Mouse (Mus musculus) right cerebral cortex, postnatal 25 days (tissue): ENCODE measurements around the gene Tspan33.

Experiments used
- DNase-seq: peaks from one replicate; pipeline ENCODE4 v3.0.0; 2022

Gene Tspan33

DNA sequence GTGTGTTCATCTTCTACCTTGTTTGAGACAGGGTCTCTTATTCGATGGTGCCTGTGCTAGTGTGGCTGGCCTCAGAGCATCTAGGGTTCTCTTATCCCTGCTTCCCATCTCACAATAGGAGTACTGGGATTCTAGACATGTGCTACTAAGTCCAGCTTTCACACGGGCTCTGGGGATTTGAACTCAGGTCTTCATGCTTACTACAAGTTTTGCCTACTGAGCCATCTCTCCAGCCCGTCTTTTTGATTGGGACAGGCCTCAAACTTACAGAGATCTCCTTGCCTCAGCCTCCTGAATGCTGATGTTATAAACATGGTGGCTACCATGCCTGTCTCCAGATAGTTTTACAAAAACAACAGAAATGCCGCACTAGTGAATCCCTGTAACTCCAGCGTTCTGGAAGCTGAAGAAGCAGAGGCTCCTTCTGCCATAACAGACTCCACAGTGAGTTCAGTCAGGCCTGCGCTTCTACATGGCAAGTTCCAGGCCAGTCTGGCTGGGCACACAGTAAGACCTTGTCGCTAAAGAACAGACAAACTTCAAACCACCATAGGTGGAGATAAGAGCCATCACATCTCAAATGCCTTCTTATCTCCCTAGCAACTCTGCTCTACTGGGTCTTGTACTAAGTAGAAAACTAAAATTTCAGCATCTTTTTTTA, 5.2 kb downstream of the Tspan33 start:
- DNase-seq = no peak

DNA sequence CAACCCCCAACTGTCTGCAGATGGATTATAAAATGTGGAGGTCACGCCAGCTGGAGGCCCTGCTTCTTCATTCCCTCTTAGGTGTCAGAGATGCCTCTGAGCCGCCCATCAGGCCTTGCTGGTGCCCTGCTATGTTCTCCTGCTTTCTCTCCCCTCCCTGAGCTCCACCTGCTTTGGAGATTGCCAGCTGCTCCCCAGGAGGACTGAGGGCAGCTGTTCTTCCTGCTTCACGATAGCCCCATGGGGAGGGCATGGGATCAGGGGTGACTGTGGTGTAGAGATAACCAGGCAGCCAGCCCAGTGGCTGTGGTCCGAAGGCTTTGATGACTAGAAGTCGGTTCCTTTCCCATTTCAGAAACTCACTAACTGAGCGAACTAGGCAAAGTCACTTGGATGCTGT, 7.0 kb downstream of the Tspan33 start:
- no peak for DNase-seq

DNA sequence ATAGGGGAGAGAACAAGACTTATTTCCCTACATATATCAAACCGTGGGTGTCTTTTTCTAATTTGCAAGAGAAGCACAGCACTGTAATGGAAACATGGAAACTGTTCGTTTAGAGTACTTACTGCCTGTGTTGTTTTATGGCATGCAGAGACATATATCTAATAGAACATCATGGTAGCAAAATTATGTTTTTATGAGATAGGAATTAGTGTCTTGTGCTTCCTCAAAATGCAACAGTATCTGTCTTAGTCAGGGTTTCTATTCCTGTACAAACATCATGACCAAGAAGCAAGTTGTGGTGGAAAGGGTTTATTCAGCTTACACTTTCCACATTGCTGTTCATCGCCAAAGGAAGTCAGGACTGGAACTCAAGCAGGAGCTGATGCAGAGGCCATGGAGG, 8.1 kb downstream of the Tspan33 start:
- DNase-seq = no peak

DNA sequence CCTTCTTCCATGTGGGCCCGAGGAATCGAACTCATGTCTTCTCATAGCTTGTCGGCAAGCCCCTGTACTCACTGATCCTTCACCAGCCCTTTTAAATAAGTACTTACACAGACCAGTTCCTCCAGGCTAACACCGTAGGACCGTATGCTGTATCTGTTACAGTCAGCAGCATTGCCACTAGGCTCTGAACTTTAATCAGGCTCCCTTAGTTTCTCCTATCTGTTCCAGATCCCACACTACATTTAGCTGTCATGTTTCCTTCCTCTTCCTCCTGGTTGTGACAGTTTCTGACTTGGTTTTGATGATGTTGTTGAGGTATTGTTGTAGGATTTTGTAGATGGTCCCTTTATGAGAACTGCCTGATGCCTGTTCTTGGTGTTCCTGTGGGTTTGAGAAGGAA, 10.1 kb downstream of the Tspan33 start:
- no peak for DNase-seq

DNA sequence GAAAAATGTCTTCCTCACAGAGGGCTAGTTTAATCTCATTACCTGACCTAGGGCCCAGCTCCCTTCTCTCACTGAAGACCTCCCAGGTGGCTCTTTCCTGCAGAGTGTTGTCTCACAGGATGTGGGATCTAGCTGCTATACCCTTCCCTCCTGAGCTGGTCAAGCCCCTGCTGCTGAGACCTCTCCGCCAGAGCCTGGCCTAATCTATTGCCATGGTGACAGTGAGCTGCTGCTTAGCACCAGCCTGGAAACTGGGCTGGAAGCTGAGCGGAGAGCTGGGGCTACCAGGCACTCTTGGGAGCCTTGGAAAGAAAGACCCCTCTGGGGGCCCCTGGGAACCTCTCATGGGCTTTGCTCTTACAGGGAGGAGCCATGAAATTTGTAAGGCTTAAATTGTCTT, 13.9 kb downstream of the Tspan33 start:
- DNase-seq = no peak

DNA sequence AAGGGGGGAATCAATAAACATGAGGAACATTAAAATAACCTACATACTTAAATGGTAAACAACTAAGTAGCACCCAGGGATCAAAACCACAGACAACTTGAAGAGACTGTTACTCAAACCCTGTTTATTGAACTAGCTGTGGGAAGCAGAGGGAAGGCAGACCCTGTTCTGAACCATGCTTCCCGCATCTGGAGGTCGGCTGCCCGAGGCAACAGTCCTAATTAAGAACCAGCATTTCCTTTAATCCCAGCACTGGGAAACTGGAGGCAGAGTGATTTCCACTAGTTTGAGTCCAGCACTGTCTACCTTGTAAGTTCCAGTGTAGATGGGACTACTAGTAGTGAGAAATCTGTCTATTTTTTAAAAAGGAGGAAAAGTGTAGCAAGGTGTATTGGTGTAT, 17.3 kb downstream of the Tspan33 start:
- no peak for DNase-seq

DNA sequence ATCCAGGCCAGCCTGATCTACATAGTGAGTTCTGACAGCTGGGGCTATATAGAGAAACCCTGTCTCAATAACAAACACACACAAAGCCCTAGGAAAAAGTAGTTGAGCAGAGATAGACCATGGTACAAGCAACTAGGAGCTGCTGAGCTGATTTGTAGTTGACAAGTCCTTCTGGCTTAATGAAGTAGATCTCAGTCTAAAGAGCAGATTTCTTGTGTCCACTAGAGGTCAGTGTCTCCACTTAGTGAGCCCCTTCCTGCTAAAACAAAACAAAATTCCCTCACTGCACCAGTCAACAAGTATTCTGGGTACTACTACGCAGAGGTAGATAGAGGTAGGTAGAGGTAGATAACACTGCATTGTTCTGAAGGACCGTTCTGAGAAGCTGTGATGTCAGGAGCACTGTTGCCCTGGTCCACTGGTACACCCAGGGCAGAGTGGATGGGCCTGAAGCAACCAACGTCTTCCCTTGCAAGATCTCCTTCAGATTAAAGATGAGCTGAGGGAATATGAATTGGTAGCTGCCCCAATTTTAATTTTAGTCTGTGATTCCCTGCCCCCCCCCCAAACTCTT, 18.1 kb downstream of the Tspan33 start:
- no peak for DNase-seq

DNA sequence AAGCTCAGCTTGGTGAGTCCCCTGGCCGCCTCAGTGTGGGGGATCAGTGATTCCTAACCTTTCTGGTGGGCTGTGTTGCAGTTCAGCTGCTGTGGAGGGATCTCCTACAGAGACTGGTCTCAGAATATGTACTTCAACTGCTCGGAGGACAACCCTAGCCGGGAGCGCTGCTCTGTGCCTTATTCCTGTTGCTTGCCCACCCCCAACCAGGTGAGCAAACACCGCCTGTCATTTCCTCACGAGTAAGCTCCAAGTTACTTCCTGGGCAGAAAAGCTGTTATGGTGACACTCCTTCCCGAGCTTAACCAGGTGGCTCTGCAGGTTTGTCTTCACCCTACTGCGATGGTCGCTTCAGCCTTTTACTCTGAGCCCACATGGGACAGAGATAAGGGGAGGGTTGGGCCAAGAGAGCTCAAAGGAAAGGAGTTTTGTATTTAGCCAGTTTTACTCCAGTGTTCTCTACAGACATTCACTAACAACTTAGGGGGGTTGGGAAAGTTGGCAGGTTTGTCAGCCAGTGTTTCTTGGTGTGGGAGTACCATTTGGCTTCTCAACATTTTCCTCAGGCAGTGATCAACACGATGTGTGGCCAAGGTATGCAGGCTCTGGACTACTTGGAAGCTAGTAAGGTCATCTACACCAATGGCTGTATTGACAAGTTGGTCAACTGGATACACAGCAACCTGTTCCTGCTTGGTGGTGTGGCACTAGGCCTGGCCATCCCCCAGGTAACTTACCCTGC, 22.8 kb downstream of the Tspan33 start:
- DNase-seq = no peak

DNA sequence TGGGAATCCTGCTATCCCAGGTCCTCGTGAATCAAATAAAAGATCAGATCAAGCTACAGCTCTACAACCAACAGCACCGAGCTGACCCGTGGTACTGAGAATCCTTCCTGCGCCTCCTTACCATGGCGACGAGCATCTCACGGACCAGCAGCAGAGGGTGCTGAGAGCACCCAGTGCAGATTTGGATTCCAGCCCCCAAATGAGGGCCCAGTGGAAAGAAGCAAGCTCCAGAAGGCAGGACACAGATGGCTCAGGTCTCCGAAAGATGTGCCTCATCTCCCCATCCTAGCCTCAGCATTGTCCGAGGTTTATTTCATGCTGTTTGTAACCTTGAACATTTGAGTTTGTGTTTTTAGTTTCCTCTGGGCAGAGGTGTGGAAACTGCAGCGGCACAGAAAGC, 23.5 kb downstream of the Tspan33 start:
- DNase-seq = no peak

DNA sequence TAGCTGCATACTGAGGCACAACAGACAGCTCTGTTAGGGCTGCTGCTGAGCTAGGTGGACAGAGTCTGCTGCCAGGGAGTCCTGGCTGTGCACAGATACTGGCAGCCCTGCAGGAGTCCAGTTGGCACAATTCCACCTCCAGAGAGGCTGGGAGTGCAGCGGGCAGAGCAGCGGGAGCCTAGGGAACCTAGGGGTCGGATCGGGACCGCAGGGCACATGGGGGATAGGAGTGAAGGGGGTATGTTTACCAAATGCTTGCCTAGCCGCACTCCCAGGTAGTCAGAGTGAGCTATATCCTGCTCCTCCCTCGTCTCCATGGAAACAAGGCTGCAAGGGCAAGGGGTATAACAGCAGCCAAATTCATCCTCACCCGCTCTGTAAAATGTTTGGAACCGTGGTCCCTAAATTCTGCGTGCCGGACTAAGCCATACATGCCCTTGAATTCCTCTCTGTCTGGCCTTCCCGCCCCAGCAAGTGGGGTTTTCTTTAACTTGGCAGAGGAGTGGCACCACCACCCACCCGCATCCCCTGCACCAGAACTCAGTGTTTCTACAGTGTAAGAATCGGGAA, 24.0 kb downstream of the Tspan33 start:
- DNase-seq = peak; percentile 28

DNA sequence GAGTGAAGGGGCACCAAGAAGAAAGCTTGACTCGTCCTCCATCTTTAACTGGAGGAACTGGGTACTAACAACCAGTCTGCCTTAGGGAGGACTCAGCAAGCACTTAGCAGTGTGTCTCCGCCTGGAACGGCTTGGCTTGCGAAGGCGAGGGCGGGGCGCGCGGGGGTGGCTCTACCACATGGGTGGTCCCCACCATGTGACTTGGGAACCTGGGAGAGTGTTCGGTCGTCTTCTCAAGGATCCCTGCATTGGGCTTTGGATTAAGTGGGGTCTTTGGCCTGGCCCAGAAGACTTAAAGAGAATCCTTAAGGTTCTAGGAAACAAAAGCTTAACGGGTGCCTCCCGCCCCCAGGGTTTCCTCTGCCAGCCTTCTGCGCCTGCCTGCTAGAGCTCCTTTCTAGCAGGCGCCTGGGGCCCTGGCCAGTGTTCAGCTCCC, 24.9 kb downstream of the Tspan33 start:
- DNase-seq = peak; percentile 76

DNA sequence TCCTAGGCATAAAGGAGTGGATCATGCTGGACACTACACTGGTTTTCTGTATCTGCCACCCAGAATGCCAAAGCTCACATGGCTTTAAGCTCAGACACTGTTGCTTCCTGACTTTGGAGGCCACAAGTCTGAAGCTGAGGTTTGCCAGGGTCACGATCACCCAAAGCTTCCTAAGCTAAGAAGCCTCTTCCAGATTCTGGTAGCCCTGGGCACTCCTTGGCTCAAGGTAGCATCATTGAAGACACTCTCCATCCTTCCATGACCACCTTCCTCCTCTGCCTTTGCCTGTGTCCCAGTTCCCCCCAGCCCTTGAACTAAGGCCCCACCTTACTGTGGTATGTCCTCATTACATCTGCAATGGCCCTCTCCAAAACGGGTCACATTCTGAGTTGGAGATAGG, 27.9 kb downstream of the Tspan33 start:
- DNase-seq = no peak

DNA sequence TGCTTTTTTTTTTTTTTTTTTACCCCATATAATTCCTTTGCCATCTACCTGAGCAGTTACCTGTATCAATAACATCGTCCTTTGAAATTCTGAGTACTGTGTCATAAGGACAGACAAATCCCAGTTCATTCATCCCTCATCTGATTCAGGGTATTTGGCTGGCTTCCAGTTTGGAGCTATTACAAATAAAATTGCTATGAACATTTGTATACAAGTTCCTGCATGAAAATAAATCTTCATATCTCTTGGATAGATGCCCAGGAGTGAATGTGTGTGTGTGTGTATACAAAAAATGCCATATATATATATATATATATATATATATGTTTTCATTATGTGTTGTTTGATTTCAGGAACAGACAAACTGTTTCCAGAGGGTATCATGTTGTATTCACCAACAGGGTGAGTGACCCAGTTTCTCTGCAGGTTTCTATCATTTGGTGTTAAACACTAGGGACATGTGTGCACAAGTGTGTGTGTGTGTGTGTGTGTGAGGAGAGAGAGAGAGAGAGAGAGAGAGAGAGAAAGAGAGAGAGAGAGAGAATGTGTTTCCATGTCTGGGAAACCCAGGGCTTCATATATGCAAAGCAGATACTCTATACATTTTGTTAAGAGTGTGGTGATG, 32.7 kb downstream of the Tspan33 start:
- DNase-seq = no peak

DNA sequence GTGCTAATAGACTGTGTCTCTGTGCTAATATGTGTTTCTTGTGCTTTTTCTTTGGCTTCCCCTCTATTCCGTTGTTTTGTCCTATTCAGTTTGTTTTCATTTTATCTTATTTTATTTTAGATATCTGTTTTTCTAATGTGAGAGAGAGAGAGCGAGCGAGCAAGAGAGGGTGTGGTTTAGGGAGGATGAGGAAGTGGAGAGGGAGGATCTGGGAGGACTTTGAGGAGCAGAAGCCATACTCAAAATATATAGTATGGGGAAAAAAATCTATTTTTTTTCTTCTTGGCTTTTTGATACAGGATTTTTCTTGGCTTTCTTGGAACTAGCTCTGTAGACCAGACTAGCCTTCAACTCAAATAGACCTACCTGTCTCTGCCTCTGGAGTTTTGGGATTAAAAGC, 34.0 kb downstream of the Tspan33 start:
- no peak for DNase-seq

DNA sequence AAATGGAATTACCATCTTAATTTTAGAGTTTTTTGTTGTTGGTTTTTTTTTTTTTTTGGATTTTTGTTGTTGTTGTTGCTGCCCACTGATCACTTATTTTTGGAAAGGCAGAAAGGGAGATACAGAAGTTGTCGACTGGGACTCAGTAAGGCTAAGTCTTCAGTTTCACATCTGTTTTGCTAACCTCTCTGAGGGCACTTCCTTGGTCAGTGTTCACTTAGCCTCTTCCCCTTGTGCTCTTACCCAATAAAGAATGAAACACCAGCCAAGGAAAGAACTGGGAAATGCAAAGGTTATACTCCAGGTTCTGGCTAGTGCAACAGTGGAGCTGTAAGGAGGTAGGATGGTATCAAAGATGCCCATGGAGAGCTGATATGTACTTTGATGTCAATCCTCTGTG, 35.5 kb downstream of the Tspan33 start:
- DNase-seq = no peak

DNA sequence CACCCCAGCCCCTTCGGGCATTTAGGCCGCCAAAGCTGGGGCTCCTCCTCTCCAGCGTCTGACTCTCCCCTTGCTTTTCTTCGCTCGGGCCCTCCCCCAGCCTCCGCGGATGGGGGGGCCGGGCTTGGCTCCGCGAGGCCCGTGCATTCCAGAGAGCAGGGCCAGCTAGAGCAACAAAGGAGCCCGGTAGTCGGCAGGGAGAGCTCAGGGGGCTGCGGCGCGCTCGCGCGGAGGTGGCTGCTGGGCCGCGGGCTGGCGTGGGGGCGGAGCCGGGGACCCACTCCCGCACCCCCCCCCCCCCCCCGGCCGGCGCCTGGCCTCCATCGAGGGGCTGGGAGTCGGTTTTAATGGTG, 41.3 kb downstream of the Tspan33 start, which contains the start of gene Smo:
Smo (plus strand) TSS at position 168 of the 353 bp plus-strand sequence.
- peak; percentile 32 for DNase-seq

DNA sequence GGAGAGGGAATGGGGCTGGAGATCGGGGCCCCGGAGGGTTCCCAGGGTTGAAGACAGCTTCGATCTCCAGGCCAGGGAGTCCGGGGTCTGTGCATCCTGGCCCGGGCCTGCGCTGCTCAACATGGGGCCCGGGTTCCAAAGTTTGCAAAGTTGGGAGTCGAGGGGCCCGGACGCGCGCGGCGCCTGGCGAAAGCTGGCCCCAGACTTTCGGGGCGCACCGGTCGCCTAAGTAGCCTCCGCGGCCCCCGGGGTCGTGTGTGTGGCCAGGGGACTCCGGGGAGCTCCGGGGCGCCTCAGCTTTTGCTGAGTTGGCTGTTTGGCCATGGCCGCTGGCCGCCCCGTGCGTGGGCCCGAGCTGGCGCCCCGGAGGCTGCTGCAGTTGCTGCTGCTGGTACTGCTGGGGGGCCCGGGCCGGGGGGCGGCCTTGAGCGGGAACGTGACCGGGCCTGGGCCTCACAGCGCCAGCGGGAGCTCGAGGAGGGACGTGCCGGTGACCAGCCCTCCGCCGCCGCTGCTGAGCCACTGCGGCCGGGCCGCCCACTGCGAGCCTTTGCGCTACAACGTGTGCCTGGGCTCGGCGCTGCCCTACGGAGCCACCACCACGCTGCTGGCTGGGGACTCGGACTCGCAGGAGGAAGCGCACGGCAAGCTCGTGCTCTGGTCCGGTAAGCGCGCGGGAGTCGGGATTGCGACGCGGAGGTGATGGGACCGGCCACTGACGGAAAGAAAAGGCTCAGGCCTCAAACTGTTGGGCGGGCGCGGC, 41.8 kb downstream of the Tspan33 start:
- DNase-seq = peak; percentile 27

DNA sequence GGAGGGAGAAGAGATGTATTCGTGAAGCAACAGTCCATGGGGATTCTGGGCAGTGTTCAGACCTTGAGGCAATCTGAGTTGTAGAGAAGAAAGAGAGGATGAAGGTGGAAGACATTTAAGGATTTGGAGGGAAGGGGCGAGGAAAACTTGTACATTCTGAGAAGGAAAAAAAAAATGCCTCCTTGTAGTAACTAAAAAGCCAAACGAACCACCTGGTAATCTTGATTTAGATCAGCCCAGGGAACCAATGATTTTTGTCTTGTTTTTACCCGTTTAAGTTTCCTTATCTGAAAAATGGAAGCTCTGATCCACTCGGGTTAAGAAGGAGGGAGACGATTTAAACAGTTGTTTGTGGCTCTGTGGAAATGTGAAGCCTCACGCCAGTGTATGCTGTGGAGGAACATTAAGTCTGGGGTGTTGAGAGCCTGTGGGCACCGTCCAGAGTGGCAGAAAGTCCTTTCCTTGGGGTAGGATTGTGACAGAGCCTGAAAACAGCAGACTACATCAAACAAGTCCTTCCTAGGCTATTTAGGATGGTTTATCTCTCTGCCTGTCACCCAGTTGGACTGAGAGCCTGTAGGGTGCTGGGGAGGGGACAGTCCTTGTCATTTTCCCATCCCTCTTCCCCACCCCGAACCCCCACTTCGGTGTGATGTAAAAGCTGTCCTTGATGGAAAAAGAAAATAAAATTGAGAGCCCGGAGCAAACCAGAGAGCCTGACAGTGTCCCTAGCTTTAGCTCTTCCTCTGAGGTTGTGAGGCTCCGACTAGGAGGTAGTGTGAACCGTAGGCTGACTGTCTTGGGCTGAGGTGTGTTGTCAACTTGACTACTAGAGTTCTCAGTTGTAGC, 42.8 kb downstream of the Tspan33 start:
- DNase-seq = no peak

DNA sequence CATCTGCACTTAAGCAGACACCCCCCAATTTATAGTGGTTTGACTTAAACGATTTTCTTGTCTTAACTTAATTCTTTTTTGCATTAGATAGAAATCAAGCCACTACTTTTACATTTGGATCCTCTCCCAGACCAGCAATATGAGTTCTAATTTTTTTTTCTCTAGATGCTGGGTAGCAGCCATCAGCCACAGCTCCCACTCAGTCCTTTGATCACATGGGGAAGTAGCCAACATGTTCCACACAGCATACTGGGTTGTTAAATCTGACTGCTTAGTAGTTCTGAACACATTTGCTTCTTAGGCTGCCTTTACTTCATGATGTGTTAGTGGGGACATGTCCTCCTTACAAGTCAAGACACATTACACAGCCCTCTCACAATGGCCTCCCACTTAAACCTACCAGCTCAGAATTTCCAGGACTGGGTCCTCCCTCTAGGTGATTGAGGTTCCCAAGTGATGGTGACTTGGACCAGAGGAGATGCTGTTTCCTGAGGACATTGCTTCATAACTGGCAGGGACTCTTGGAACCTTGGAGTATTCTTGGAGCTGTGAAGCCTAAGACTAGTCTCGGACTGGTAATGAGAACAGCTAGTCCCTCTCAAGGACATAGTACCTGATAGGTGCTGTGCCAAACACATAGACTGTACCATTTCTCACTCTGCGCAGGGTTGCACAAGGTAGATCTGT, 57.6 kb downstream of the Tspan33 start:
- peak; percentile 26 for DNase-seq

DNA sequence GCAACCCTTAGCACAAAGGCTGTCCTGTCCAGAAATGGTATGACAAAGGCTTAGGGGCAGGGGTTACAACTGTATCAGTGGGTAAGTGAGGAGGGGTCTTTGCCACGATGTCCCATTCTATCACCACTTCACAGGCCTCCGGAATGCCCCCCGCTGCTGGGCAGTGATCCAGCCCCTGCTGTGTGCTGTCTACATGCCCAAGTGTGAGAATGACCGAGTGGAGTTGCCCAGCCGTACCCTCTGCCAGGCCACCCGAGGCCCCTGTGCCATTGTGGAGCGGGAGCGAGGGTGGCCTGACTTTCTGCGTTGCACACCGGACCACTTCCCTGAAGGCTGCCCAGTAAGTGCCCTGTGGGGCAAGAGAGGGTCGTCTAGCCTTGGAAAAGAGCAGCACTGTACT, 59.3 kb downstream of the Tspan33 start:
- no peak for DNase-seq

DNA sequence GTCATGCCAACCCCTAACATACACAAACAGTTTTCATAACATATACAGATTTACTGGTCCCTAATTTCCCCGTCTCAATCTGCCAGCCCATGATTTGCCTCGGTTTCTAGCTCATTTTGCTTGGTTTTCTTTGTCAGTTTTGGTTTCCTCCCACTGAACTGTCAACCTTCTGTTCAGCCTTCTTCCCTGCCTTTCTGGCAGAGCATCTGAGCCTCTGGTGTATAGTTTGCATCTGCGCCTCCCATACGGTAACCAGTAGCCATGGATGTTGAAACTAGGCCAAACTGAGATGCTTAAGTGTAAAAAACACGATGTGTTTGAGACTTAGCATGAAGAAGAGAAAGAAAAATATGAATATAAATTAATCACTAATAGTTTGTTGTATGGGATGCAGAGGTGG, 62.0 kb downstream of the Tspan33 start:
- DNase-seq = peak; percentile 30
